Mouse (Mus musculus) mature B cell (primary cell): ENCODE results near the gene Abhd13.

Experiments used
- in situ Hi-C: fragments of 300-500 bp; cut with MboI; formaldehyde crosslinking; loops from 2 replicates; pipeline ENCODE4 v1.14.3; 2019

Abhd13 gene

DNA sequence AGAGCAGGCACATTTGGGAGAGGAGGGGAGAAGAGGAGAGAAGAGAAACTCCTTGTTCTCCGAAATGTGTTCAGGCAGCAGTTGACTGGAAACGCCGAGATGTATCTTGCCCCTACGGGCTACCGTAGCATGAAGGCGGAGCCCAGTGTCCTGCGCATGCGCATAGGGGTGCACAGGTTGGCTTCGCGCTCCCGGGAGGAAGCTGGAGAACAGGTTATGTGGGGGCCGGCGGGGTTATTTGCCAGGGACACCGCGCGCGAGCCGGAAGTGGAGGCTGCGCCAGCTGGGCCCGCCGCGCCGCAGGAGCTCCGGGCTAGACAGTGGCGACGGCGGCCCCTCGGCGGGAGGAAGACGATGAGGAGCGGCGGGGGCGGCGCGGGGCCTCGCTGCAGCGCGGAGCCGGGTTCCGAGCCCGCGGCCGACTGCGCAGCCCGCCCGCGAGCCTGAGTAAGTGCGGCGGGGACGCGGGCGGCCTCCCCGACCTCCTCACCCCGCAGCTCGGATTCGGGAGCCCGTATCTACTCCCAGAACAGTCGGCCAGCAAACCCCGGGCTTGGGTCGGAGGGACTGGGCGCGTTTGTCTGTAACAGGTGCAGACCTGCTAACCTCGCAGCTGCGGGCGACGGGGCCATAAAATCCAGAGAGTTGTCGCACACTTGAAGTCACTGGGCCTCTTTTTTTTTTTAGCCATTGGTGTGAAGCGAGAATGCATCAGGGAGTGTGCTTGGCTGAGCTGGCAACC is at the start of gene Abhd13, which contains the start of gene Lig4:
Gene Abhd13 (plus strand): TSS at position 135 of the 742 bp plus-strand sequence.
Gene Lig4 (minus strand): TSS at position 114 of the 742 bp plus-strand sequence.
- in situ Hi-C loops, result no loop called here

DNA sequence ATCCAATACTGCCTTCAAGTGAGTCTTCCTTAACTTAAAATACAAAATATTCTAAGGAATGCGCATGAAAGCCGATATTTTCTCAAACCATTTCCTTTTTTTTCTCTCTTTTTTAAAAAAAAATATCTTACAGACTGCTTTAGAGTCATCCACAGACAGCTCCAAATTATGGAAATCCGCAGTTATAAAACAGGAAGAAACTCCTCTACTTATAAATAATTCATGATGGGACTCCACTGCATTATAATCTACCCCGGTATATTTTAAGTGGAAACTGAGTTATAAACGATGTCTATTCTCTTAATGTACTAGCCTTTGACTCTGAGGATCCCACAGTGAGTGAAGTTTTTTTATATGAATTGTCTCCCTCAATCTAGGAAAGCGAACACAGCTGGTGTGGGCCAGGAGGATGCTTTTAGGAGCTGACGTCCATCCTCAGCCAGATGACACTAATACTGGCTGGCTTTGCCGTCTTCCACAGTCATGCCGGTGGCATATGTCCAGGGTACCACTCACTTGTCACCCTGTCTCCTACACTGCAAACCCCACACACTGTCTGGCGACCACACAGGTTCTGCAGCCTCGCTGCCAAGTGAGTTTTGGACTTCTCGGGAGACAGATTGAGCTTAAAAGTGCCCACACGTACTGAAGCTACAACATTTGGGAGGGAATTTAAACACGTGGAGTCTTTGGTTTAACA is 47.6 kb upstream of the Abhd13 start:
- in situ Hi-C loops, result no loop called here

DNA sequence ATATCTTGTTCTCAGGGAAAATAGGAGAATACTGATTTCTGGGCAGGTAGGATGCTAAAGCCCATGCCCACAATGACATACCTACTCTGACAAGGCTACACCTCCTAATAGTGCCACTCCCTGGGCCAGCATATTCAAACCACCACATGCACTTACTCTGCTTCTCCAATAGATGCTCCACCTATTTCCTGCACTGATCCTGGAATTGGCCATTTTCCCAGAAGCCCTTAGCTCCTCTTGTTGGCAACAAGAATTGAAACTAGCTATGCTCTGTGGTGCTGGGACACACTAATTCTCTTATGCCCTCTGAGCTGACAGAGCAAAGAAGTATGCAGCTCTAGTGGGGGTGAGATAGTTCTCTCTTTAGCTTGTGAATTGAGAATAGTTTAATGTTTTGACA is 44.8 kb upstream of the Abhd13 start:
- in situ Hi-C loops, result no loop called here

DNA sequence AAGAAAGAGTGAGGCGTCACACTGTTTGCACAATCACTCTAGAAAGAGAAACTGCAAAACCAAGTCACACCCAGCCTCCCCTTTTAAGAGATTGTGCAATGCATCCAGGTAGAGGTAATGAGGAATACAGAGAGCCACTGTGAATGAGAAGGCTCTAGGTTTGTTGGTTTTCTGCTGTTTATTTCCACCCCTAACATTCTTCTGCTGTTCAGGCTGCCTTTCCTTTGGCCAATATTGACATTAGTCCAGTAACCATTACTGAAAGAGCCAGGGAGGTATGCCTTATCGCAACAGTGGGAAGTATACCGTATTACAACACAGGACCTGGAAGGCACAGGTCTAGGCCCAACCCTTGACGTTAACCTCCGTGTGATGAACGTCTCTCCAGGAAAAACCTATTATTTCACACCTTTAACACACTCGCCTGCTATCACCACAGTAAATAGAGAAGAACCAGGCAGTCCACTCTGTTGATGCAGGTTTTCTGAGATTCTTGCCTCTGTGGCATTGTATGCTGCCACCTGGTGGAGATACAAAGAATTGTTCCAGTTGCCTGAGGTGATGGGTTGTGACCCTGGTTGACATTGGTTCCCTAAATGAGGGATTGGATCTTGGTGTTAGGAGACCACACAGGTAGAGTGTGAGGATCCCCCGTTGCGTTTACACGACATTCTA is 42.5 kb upstream of the Abhd13 start:
- in situ Hi-C loops, result no loop called here

DNA sequence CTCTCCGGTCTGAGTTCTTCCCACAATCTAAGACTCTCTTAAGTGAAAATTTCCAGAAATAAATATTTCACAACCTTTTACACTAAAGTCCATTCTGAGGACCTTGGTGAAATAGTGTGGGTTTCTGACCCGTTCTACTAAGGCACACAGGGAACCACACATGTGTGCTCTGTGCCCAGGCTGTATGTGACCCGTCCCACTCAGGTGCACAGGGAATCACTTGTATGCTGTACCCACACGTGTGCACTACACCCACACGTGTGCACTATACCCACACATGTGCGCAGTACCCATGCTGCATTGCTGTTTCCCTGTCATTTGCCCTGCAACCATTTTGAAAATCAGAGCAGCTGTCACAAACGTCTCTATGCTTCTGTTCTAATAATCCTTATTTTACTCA is 41.9 kb upstream of the Abhd13 start:
- in situ Hi-C loops, result no loop called here

DNA sequence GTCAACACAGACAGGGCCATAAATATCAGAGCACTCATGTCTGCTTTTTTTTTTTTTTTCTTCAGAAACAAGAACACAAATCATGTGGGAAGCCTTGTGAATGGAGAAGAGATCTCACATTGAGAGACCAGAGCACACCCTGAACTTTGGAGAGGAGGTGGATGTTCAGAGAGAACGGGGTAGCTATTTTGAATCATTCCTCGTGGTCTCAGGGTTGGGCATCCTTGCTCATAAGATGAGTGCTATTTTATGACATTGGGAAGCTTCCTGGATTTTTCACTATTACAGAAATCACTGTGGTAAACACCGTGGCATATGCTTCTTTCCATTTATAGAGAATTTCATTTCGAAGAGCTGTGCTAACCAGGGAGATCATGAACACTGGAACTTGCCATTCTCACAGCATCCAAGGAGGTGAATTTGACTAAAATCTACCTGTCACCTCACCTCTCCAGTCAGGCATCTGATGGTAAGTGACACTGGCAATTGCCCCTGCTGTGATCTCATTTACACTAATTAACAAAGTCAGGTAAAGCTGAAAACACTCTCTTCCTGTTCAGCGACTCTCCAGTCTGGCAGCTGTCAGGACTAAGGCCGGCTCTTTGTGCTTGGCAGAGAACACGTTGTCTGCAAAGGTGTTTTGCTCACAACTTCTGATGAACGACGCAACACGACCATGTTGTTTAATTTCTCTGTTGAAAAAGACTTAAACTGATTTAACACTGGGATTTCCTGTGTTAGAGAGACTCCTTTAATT is 28.2 kb upstream of the Abhd13 start:
- in situ Hi-C loops, result no loop called here

DNA sequence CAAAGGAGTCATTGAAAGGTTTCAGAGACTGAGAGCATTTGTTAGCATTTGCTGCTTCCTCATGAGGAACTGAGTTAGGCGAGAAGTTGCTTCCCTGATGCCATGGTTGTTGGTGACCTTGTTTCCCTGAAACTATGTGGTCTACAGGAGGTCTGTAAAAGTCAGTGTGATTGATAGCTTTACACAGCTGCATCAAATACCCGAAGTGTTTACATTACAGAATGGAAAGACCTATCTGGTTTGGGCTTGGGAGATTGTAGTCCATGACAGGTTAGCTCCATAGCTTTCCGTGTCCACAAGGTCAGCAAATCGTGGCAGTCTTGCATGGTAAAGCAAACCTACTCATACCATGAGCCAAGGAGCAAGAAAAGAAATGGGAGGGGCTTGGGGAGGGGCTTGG is 19.2 kb upstream of the Abhd13 start:
- in situ Hi-C loops, result no loop called here

DNA sequence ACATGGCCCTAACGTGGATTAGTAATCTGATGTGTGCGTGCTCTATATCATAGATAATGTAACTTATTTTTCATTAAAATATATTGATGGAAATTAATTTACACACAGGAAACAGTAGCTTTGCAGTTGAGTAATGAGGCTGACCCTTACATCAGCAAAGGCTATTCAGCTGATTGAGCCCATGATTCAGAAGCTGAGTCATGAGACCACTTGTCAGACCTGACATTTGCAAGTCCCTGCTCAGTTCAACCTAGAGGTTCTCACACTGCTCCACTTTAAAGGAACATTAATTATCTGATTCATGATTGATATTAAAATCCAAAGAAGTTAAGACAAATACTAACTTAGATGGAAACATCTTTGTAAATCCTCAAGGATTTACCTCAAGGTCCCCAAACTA is 17.6 kb upstream of the Abhd13 start:
- in situ Hi-C loops, result no loop called here

DNA sequence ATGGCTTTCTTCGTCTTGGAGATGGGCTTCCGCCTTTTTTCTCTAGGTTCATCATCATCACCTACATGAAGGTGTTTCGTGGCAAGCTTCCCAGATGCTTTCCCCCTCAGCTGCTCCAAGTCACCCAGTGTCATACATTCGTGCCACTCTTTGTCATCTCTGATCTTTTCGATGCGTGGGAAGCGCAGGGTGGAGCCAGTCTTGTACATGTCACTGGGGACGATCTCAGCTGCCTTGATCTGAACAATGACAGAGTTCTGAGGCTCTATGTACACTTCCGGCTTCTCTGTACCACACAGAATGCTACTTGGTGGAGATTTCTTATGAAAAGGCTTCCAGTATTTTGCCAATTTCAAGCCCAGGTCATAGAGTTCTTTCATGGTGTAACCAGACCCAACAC is 5.6 kb upstream of the Abhd13 start:
- in situ Hi-C loops, result no loop called here

DNA sequence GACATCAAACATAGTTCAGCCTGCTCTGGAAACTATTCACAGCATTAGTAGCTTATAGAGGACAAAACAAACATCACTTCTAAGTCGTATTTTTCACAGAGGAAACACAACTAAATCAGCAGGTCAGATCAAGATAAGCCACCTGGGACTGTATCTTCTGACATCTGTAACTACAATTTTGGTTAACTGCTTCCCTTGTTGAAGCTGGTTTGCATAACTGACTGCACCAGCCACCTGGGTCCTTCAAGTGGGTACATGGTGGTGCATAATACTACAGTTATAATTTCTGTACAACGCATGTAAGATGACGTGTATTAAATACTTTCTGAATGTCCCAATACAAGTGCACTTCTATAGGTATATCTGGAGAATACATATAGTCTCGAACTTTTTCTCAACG is 2.2 kb upstream of the Abhd13 start:
- in situ Hi-C loops, result no loop called here

DNA sequence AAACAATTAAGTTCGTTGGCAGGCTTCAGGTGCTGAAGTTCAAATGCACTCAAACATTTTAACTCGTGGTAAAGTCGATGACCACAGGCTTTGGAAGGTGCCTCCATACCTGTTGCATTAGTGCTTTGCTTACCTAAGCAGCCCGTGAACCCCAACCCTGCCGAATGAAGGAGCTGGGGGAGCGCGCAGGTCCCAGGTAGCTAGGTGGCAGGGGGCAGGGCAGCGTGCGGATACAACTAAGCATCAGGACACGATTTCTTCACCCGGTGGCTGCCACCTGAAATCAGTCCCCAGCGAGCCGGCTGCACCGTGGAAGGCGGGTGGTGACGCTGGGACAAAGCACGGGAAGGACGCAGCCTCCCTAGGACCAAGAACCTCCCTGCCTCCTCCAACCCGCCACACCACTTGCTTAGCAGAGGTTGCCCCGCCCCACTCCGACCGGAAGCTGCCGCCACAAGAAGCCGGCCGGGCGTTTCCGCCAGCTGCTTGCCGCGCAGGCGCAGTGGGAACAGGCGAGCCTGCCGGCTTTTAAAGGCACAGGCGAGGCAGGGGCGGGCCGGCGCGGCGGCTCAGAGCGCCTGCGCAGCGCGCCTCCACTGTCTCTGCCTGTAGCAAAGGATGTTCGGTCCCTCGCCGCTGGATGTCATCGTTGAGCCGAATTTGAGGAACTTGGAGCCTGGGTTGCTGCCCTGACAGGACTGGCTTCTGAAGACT is 1.5 kb upstream of the Abhd13 start:
- in situ Hi-C loops, result no loop called here

DNA sequence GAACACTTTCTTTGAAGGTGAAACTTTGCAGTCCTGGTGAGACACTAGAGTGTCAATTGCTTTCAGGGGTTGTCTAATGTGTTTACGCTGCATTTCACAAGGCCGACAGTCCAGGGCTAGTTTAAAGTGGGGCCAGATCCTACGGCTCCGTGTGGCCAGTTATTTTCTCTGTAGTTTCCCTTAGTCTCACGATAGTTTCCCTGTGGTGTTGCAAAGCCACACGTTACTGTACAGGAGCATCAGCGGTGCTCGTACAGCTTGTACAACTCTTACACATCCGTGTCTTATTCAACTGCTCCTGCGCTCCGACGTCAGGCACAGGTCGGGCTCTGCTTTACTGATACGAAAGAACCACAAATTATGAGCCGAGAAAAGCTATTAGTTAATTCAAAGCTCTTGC is 491 bp upstream of the Abhd13 start:
- in situ Hi-C loops, result no loop called here

DNA sequence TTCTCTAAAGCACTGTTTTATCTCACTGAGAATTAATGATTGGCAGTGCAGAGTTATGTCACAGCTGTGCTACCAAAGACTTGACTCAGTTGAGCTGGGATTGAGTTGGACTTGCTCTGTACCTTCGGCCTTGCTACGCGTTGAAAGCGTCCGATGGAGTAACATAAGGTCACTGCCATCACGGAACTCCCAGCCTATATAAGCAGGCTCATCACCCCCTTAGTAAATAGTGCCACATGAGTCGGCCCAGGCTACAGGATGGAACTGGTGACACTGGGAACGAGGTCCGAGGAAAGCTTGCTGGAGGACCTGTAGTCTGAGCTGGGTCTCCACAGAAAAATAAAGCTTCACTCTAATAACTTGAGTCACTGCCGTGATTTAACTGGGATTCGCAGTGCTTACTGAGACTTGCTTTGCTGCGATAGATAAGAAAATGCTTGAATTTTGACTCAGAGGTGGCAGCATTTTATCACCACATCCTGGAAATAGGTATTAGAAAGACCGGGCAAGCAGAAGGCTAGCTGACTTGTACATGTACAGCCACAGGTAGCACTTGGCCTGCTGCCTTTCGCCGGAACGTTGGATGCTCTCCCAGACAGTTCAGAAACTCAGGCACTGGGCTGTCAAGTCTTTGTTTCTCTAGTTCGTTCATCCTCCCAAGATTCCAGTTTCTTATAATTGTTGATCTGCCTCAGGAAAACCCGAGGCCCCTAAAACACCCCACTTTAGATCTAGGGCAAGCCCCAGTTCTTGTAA is 1.1 kb downstream of the Abhd13 start:
- in situ Hi-C loops, result no loop called here

DNA sequence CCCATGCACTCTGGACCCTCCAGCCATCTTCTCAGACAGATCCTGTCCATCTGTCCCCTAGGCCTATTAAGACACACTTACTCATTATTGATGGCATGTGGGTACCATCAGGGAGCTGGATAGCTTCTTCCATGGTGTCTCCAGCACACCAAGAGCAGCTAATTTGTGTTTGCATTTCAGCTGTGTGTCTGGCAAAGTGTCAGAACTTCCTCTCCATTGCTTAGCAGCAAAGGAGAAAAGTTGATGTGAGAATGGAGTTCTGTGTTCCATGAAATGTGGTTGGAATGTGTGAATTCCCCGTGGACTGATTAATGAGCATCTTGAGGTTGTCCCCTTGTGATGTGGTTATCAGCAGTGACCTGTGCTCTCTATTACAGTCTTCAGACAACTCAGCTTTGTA is 2.2 kb downstream of the Abhd13 start:
- in situ Hi-C loops, result no loop called here

DNA sequence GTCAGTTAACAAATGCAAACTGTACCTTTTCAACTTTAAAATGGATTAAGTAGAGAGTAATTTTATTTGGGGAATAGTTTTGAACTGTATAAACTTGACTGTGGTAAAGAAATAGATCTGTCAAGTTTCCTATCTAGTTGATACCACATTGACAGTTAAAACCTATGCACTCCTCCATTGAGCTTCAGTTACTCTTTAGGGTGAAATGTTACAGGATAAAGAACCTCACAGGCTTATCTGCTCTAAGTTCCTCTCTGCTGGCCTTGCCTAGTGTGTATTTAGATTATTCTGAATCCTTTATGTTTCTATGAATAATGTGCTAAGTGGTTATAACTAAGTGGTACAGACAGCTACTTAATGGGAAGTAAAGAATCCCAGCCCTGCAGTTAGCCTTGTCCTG is 2.7 kb downstream of the Abhd13 start:
- in situ Hi-C loops, result no loop called here

DNA sequence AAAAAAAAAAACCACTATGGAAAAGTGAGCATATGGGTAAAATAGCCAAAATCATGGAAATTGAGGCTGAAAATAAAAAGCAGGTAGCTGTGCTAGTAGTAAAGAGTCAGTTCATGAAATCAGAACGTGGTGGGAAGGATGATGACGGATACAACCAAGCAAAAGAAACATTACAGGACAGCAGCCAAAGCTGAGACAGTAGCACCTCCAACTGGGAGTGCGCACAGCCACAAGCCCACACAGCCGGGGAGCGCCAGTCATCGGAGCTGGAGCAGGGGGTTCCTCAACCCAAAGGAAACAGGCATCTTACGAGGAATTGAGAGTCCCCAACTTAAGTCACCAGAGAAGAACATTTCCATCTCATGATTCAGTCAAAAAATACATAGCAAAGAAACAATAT is 26.6 kb downstream of the Abhd13 start:
- in situ Hi-C loops, result no loop called here

DNA sequence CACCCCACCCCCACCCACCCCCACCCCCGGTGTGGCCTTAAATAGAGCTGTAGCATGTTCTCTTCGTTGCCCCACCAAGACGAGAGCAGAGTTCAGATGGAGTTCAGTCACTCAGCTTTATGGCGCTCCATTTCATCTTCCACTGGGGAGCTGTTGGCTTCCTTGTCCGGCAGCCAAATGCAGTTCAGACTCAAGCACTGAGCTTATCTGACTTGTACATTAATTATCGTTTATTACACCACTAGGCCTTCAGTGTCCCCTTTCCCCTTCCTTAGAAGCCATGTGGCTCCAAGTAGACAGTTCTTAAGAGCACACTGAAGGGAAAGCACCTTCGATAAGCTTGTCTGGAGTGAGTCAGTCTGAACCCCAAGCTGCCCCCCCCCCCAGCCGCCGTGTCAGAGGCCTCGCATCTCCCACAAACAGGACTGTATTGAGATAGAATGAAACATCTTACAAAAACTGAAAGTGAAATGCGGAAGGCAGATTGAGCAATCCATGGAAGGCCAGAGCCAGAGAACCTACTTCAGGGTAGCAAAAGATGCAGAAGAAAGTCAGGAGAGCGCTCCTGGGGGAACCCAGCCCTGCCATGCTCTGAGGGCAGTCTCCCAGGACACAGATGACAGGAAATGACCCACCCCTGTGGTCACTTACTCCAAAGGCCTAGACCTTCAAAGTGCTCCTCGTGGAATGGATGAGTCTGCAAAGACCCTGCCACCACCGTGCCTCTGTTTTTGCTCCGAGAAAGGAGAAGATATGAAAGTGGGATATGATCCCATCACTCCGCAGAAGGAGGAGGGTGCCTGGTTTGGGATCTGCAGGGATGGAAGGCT is 28.9 kb downstream of the Abhd13 start, which contains the start of gene Tnfsf13b:
Gene Tnfsf13b (plus strand): TSS at position 312 of the 830 bp plus-strand sequence.
- in situ Hi-C loops, result no loop called here

DNA sequence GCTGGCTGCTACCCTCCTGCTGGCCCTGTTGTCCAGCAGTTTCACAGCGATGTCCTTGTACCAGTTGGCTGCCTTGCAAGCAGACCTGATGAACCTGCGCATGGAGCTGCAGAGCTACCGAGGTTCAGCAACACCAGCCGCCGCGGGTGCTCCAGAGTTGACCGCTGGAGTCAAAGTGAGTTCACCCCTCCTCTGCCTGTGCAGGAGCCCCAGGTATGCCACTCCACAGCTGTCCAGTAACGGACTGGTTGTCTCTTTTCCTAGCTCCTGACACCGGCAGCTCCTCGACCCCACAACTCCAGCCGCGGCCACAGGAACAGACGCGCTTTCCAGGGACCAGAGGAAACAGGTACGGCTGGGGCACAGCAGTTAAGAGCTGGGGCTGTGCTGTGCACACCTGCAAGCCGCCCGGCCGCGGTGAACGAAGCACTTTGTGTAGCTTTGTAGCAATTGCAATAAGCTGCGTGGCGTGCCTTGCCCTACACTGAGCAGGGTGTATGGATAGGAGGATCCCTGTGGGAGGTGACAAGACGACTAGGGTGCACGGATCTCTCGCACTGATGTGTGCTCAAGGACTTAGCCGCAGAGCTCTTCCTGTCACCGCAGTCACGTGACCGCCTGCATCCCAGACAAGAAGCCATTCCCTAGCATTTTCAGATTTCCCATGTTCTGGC is 29.6 kb downstream of the Abhd13 start:
- in situ Hi-C loops, result no loop called here

DNA sequence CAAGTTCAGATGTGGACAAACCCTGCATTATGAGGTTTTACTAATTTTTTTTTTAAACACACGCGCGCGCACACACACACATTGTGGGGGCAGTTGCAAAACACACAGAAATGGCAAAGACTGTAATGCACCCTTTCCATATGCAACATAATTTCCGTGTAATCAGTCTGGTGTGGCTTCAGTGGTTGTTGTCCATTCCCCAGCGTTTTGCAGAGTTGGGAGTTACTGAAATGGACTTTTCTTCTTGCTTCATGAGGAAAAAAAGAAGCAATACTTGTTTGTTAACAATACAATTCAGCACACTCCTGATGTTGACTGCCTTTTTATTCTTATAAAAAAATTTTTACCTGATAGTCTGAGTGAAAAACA is 30.1 kb downstream of the Abhd13 start:
- in situ Hi-C loops, result no loop called here
